Mouse (Mus musculus) kidney, adult 11 months (tissue): ENCODE measurements at regions not wholly inside any gene's neighbourhood (a gene's known extent, or its start where the extent isn't known, plus 50 kb on each side); places are given as distances from the start of the nearest gene placed in this dataset.
"Not testable (repeated sequence)": the region's sequence is repeated elsewhere in the genome, so short reads cannot be mapped to it uniquely, and the experiment has no call there.

Experiments used
- DNase-seq: peaks from one replicate; pipeline ENCODE4 v3.0.0; 2022

DNA sequence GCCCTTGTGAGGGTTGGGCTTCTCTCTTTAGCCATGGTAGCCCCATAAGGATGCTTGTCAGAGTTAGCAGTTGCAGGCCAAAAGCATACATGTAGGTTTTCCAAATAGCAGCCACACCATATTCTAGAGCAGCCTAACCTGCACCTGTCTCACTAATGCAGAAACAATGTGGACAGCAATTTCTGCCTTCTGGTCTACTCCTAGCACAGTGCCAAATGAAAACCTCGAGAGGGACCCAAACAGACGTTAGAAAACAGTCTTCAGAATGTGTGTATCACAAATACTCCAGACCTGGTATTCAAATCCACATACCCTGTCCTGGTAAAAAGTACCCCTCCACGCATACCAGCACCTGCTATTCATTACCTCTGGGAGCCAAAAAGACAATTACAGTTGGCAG lies 368.9 kb upstream of the Ngly1 start:
- no peak for DNase-seq

DNA sequence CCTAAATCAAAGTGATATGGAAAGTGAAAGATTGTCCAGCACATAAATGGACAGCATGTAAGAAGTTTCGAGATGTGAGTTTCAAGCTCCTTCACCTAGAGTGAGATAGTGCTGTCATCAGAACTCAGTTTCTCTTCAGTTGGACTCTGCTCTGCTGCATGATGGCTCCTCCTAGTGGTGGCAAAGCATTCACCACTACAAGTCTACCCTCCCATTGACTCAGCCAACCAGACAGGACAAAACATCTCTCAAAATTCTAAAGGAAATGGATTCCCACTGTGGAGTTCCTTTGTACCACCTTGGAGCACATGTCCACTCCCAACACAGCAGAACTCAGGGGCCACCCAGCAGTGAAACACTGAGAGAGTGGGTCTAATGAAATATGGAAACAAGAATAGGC lies 367.8 kb upstream of the Ngly1 start:
- DNase-seq = no peak

DNA sequence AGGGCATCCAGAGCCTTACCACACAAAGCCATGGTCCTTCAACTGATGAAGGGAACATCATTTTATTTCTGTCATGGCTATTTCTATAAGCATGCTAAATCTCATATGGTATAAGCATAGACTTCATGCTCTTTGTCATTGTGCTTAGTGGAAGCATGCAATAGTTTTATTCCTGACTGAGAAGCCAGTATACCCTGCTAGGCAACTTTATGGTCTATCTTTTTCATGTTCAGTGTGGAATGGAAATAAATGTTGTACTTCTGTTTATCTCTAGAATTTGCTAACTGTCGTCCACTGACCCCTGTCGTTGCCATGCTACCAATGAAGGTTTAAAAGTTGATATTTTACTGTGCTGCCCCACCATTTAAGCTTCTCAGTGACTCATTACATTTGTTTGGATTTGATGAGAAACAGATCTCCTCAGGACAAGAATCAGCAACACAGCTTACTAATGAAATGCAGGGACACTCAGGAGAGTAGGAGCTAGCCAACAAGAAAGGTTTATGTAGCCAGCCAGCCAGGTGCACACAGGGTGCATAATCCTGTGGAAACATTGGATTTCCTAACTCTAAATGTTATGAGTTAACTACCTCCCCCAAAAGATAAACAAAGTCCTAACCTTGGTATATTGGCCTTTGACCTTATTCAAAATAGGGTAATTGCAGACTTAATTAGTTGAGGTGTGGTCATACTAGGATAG lies 364.3 kb upstream of the Ngly1 start:
- no peak for DNase-seq

DNA sequence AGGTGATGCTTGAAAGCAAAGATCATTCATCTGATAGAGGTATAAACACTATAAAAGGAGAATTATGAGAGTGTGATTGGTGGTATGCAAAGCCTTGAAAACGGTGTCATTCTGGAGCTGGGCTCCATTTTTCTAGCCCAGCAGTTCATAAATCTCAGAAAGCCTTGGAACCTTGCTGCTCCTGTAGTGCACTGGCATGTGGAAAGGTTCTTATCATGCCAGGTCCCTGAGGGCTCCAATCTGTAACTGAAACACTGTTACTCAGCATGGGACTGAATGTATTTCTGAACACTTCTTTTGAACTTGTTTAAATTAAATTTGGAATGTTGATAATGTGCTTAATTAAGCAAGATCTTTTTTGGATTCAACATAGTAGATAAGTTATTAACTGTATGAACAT lies 352.0 kb upstream of the Ngly1 start:
- DNase-seq = no peak

DNA sequence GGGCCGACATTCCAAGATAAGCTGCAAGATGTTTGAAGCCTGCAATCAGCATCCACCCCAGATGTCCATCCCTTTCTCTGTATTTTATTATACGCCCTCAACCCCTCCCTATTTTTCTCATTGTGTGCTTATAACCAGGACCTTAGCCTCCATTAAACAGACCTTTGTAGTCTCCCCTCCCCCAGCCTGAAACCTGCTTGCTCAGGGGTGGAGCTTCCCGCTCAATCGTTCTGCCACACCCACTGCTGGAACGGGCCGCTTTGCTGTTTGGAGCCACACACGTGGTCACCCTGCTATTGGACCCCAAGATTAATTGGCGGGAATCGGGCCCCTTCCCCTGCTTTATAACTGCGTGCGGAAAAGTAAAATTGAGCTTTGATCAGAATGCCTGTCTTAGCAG lies 342.7 kb upstream of the Ngly1 start:
- not testable (repeated sequence) for DNase-seq

DNA sequence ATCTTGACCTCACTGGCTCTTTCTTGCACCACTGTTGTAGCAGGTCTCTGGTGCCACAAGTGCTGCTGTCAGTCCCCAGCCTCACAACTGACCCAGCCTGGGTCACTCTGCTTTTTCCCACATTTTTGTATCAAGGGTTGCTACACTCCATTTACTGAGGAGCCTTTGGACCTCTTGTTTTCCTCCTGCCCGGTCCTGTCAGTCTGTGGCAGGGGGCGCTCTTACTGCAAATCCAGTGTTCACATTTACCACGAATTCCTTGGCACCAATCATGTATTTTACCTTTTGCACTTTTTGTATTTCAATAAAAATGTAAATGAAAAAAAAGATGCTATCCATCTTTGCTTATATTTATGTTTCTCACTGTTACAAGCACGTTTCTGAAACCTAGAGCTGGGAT lies 335.9 kb upstream of the Ngly1 start:
- not testable (repeated sequence) for DNase-seq

DNA sequence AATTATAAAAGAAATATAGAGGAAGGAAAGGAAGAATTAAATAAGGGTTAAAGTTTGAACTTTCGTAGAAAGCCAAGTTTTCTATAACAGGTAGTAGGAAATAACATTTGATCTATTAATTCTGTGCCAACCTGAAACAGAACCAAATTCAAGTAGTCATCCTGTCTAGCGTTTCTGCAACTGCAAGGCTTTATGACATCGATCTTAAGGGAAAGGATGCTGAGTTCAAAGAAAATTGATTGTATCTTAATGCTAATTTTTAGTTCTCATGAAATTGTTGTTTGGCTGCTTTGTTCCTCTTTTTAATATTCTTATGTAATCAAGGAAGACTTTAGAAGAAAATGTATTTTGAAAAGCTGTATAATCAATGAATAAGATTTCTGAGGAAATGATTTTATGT lies 334.9 kb upstream of the Ngly1 start:
- DNase-seq = no peak

DNA sequence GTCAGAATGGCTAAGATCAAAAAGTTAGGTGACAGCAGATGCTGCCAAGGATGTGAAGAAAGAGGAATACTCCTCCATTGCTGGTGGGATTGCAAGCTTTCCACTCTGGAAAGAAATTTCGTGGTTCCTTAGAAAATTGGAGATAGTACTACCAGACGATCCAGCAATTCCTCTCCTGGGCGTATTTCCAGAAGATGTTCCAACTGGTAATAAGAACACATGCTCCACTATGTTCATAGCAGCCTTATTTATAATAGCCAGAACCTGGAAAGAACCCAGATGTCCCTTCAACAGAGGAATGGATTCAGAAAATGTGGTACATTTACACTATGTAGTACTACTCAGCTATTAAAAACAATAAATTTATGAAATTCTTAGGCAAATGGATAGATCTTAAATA lies 324.4 kb upstream of the Ngly1 start:
- DNase-seq = not testable (repeated sequence)

DNA sequence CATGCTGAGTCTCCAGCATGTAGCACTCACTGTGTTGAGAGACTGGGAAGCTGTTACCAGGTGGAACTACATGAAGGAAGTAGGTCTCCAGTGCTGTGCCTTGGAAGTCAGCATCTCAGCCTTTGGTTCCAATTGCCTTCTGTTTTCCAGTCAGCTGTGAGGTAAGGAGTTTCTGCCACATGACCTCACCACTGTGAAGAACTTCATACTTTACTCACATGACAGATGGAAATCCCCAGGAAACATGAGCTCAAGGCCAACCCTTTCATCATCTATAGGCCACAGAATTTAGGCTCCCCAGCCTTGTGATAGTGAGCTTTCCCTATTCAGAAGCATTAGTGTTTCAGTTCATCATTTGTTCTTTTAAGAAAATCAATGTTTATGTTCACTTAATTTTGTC lies 314.4 kb upstream of the Ngly1 start:
- DNase-seq = no peak

DNA sequence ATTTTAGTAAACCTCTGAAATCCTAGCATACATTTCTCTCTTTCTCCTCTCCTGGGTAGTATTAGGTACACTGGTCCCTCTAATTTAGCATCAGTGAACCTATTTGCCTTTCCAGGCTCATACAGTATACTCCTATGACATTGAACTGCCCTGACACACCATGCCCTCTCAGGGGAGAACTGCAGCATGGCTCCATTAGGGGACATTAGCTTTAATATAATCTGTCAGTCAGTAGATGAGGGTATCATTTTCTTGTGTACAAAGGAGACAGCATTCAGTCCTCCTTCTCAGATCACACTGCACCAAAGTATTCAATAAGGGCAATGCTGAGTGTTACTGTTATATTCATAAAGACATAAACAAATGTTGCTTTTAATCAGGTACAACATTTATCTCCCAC lies 278.8 kb upstream of the Ngly1 start:
- DNase-seq = no peak

DNA sequence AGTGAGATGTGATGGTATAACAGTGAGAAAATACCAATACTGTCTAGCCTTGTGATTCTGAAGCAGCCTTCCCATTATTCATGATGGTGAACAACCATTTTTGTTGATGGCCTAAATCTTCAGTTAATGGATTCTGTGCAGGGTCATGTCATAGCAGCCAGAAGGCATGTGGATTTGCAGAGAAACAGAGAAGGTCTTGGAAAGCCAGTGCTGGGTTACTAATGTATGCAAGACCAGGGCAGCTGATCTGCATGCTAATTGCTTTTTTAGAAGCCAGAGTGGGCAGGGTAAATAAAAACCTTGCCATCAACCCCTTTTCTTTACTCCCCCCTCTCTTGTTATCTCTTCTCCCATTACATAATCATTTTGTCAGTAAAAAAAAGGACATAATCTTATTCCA lies 278.3 kb upstream of the Ngly1 start:
- DNase-seq = no peak

DNA sequence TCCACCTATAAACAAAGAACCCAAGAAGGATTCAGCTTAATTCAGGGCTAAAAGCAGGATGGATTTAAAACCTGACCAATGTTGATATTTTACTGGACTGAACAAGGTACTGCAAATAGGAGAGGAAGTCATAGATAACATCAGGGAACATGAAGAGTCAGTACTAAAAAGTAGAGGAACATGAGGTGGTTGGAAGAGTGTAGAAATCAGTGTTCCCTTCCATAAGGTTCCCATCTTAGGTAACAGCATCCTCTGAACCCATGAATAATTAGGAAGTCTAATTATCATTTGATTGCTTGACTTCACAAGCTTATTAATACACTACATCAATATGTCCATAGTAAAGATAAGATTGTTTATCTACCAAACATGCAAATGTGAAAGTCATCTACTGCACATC lies 277.8 kb upstream of the Ngly1 start:
- no peak for DNase-seq

DNA sequence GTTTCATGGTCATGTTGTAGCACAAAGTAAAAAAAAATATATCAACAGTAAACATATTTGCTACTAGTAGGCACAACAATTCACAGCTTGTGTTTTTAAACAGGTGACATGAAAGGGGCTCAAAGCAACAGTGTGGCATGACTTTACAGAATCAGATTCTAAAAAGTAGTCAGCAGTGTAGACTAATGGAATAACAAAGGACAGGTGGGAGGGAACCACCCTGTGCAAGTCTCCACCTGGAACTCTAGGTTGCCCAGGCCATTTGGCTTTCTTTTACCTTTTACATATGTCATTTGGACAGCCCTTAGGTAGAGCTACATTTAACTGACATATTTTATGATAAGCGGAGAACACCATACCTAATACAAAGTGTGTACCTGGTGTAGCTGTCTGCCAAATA lies 271.7 kb upstream of the Ngly1 start:
- no peak for DNase-seq

DNA sequence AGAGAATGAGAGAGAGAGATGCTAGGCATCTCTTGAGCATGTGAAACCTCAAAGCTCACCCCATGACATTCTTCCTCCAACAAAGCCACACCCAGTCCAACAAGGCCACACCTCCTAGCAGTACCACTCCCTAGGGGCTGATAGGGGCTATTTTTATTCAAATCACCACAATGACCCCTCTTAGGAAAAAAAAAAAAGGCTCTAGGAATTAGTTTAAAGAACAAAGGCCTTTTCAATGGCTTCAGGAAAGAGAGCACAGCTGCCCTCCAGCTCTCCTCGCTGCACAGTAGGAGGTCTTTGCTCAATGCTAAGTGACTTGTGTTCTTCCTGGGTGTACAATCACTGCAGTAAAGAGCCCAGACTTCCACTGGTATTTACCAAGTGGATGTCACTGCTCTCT lies 270.8 kb upstream of the Ngly1 start:
- DNase-seq = no peak

DNA sequence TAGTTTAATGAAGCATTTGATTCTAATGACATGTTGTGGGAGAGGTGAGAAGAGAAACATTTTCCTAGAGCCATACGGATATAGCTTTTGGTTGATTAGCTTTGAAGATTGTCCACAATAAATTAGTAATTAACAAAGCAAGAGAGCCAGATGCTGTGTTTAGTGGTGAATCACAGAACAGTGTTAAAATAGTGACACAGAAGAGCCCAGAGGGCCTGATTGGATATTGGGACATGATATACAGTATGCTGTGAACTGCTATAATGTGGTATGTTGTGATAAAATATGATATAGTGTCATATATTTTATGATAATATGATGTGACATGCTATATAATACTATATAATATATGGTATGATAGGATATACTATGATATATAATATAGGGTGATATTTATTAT lies 243.7 kb upstream of the Ngly1 start:
- no peak for DNase-seq

DNA sequence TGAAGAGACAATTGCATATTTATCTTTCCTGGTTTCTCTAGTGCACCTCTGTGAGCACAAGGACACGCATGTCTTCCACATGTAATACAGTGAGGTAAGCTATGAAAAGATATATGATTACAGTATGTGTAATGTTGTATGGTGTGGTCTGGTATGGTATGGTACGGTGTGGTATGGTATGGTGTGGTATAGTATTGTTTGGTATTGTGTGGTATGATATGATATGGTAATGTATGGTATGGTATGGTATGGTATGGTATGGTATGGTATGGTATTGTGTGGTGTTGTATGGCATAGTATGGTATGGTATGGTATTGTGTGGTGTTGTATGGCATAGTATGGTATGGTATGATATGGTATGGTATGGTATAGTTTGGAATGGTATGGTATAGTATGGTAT lies 242.1 kb upstream of the Ngly1 start:
- no peak for DNase-seq

DNA sequence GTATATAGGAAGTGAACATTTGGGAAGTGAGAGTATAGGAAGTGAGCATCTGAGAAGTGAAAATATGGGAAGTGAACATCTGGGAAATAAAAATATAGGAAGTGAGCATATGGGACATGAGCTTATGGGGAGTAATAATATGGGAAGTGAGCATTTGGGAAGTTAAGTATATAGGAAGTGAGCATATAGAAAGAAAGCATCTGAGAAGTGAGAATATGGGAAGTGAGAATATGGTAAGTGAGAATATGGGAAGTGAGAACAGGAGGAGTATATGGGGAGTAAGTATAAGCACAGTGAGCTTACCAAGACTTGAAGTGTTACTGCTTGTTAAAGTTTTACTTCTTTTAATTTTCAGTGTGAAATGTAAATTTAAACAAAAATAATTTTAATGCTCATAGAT lies 239.3 kb upstream of the Ngly1 start:
- DNase-seq = no peak

DNA sequence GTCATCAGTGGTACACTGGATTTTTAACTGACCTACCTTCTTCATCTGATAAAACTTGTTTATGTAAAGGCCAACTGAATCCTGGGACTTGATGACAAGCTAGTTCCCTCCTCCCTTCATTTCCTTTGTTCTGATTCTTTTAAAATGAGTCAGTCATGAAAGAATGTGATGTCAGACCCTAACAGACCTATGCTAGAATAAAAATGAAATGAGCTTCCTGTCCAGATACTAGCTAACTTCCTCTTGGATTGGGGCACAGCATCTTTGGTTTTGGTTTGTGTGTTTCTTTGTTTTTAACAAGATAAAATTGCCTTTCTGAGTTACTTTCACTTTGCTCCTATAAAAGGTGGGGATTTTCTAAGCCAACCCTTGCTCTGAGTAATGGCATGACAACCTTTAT lies 225.2 kb upstream of the Ngly1 start:
- DNase-seq = no peak

DNA sequence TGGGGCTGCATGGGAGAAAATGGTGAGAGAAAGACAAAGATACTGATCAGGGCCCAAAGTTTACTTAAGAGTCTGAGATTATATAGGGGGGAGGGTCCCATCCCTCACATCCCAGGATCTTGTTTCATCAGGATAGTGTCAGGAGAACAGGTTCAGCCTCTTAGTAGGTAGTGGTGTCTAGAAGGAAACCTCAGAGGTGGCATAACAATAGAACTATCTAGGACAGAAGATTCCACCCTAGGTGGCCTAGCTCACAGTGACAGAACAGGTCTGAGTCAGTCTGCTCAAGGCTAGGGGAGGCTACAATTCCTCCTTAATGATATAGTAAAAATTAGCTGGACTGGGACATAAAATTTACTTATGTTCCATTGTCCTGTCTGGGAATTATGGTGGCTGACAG lies 211.3 kb upstream of the Ngly1 start:
- no peak for DNase-seq

DNA sequence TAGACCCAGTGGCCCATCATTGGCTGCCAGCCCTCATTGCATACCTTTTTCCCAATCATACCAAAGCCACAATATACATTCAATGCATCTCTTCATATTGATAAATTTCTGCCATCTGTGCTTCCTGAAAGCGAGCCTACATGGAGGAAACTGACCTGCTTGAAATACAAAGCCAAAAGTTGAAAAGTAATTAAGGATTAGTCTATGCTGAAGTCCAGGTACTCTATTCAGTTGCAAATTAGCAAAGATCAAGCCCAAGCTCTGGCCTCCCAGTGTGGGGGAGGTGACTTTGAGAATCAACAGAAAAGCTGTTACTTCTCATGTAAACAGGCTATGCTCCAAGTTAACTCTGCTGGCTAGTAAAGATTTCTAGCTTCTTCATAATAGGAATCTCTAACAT lies 210.7 kb upstream of the Ngly1 start:
- no peak for DNase-seq

DNA sequence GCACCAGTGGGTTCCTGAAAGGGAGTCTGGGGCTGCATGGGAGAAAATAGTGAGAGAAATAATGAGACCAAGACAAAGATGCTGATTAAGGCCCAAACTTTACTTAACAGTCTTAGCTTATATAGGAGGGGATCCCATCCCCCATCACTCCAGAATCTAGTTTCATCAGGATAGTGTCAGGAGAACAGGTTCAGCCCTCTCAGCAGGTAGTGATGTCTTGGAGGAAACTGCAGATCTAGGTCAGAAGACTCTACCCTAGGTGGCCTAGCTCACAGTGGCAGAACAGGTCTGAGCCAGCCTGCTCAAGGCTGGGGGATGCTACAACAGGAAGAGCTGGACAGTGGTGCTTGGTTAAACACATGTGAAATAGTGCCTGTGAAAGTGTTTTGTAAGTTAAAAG lies 204.6 kb upstream of the Ngly1 start:
- no peak for DNase-seq

DNA sequence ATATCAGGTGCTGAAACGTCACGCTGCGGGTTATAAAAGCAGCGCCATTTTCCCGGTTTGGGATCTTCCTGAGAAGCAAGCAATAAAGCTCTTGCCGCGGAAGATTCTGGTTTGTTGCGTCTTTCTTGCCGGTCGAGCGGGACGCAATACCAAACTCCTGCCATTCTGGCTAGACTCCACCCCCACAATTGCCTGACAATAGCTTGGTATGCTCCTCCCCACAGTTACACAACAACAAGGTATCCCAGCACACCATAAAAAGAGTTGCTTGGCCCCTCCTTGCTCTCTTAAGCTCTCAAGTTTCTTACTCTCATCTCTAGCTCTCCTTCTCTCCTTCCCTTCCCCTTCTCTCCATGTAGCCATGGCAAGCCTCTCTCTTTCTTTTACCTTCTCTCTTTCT lies 176.5 kb upstream of the Ngly1 start:
- DNase-seq = not testable (repeated sequence)

DNA sequence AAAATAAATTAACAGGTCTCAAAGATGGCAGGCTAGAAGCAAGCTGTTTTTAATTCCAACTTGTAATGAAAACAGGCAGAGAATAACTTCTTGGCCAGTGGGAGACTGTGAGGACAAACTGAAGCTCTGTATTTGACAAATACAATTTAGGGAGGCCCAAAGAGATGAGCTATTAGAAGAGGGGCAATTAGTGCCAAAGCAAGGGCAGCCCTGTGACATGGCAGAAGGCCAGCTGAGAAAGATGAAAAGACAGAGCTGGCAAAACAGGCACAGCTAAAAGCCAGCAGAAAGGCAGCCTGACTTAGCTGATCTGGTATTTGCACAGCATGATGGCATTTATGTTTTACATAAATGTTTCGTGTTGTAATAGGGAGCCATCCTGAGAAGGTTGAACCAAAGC lies 175.0 kb upstream of the Ngly1 start:
- no peak for DNase-seq

DNA sequence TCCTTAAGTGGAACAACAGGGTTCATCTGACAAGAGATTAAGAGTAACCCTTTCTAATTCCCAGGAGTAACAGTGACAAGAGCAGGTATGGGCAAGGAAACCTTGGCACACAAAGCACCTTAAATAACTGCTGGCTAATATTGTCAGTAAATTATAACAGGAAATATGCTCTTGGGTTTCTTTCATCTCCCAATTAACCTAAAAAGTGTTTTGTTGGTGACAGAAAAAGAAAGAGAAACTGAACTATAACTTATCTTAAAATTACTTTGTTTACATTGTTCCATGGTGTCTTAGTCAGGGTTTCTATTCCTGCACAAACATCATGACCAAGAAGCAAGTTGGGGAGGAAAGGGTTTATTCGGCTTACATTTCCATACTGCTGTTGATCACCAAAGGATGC lies 170.0 kb upstream of the Ngly1 start:
- no peak for DNase-seq

DNA sequence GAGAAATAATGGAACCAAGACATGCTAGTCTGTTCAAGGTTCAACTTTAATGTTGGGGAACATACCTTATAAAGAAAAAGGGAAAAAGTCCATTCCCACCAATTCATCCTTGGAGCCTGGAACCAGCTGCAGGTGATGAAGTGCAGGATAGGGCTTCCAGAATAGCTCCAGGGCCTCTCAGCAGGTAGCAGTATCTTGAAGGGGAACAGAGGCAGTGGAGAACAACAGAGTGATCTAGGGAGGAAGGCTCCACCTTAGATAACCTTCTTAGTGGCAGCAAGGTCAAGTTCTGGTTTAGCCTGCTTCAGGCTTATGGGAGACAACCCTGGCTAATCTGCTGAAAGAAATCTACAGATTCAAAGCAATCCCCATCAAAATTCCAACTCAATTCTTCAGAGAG lies 161.8 kb upstream of the Ngly1 start:
- DNase-seq = not testable (repeated sequence)
